Mouse (Mus musculus) lung, adult 2 months (tissue): ENCODE data around the gene Dner. TPM values are rescaled to one million over a fixed set of nuclear protein-coding genes. Genes with fewer than 3 reads are reported as not detected.

Source experiments
- DNase-seq: peaks from one replicate; pipeline ENCODE4 v3.0.0; 2022
- H3K4me1 ChIP-seq: fragments of 200-500 bp; 2 replicates; pipeline ENCODE4 v1.6.1; 2011; ENCODE audit warnings: low read length; ENCODE audit not compliant: control insufficient read depth, insufficient read depth
- H3K4me3 ChIP-seq: fragments of 200-500 bp; replicated peaks from 2 replicates; pipeline ENCODE3; 2011; ENCODE audit warnings: low read depth, mild to moderate bottlenecking, control low read depth, low read length; ENCODE audit errors: extremely low read depth
- CTCF ChIP-seq: fragments of 200-500 bp; IDR thresholded peaks from 2 replicates; pipeline ENCODE4 v1.5.1; 2011; ENCODE audit warnings: mild to moderate bottlenecking, low read length, control low read depth; ENCODE audit not compliant: insufficient read depth
- POLR2A ChIP-seq: fragments of 200-500 bp; IDR thresholded peaks from 2 replicates; pipeline ENCODE4 v1.6.1; 2011; ENCODE audit warnings: low read depth, mild to moderate bottlenecking, control low read depth, low read length, borderline replicate concordance; ENCODE audit errors: extremely low read depth
- WGBS: fragments of 180-500 bp; shearing (Covaris S2); methylation state at CpG from one replicate; pipeline ENCODE4 v1.1.7; 2018; 5-methylcytosine and 5-hydroxymethylcytosine counted together
- polyA plus RNA-seq: library from polyadenylated mRNA; depleted of rRNA; stranded (reverse); fragments of >200 nt; gene quantifications from 2 replicates; pipeline ENCODE4 v1.2.3, GENCODE M21; 2012

Gene Dner
- polyA plus RNA-seq, 1 experiment: 1.5 TPM

- WGBS: 33% methylated on average over 5 of the region's 5 CpGs
- H3K4me3 ChIP-seq: no peak overlapping the region
- no peak for DNase-seq
- TF ChIP-seq CTCF (no peak), POLR2A (no peak)
- no peaks in the 10 kb centered on the region for H3K4me1 ChIP-seq
These were observed 13.4 kb upstream of the Dner start for GRCm38 (mm10) chr1:84709406-84709805.

- TF ChIP-seq POLR2A: no peak
- TF ChIP-seq CTCF: no peak
- DNase-seq: no peak
- 95% methylated on average over 6 of the region's 6 CpGs for WGBS
- Histone ChIP-seq H3K4me3 (no peak overlapping the region), H3K4me1 (no peaks in the 10 kb centered on the region)
These were observed 4.2 kb upstream of the Dner start for GRCm38 (mm10) chr1:84700254-84700653.

- TF ChIP-seq POLR2A (no peak), CTCF (peak; percentile 13; the same call in 1 of the 2 replicates)
- DNase-seq: no peak
- WGBS: 2% methylated on average over 2 of the region's 2 CpGs
- H3K4me1 ChIP-seq: no peaks in the 10 kb centered on the region
- no peak overlapping the region for H3K4me3 ChIP-seq
These were observed 1.1 kb upstream of the Dner start for GRCm38 (mm10) chr1:84697136-84697535.

GRCm38 (mm10) chr1:84694688-84695474, 1.1 kb downstream of the Dner start:
- Histone ChIP-seq H3K4me1 (no peaks in the 10 kb centered on the region), H3K4me3 (no peak overlapping the region)
- no peak for TF ChIP-seq CTCF
- DNase-seq: no peak
- WGBS: 13% methylated on average over 26 of the region's 26 CpGs

- WGBS: 59% methylated on average over 4 of the region's 4 CpGs
- no peak for DNase-seq
- Histone ChIP-seq H3K4me3 (no peak overlapping the region), H3K4me1 (no peaks in the 10 kb centered on the region)
- TF ChIP-seq CTCF: no peak
- TF ChIP-seq POLR2A: no peak
These were observed 18.1 kb downstream of the Dner start for GRCm38 (mm10) chr1:84677910-84678309.

GRCm38 (mm10) chr1:84668100-84668846, 27.7 kb downstream of the Dner start:
- no peak for TF ChIP-seq CTCF
- no peak for TF ChIP-seq POLR2A
- no peak for DNase-seq
- Histone ChIP-seq H3K4me1 (no peaks in the 10 kb centered on the region), H3K4me3 (no peak overlapping the region)
- 69% methylated on average over 7 of the region's 7 CpGs for WGBS

GRCm38 (mm10) chr1:84667660-84668059, 28.4 kb downstream of the Dner start:
- DNase-seq: no peak
- no peak overlapping the region for H3K4me3 ChIP-seq
- WGBS: 77% methylated on average over 4 of the region's 4 CpGs
- TF ChIP-seq CTCF: no peak
- no peak for TF ChIP-seq POLR2A
- no peaks in the 10 kb centered on the region for H3K4me1 ChIP-seq

GRCm38 (mm10) chr1:84664377-84665118, 31.5 kb downstream of the Dner start:
- WGBS: 43% methylated on average over 4 of the region's 4 CpGs
- Histone ChIP-seq H3K4me3 (no peak overlapping the region), H3K4me1 (no peaks in the 10 kb centered on the region)
- TF ChIP-seq CTCF (no peak), POLR2A (no peak)
- DNase-seq: no peak

GRCm38 (mm10) chr1:84646781-84647180, 49.2 kb downstream of the Dner start:
- TF ChIP-seq POLR2A: no peak
- no peak for TF ChIP-seq CTCF
- Histone ChIP-seq H3K4me3 (no peak overlapping the region), H3K4me1 (no peaks in the 10 kb centered on the region)
- WGBS: 97% methylated on average over 2 of the region's 2 CpGs
- no peak for DNase-seq

GRCm38 (mm10) chr1:84640463-84640862, 55.6 kb downstream of the Dner start:
- TF ChIP-seq CTCF: no peak
- no peak for TF ChIP-seq POLR2A
- Histone ChIP-seq H3K4me1 (no peaks in the 10 kb centered on the region), H3K4me3 (no peak overlapping the region)
- WGBS: 62% methylated on average over 4 of the region's 4 CpGs
- no peak for DNase-seq
